Mouse (Mus musculus): ENCODE results near the gene Rab31. TPM values are rescaled to one million over a fixed set of nuclear protein-coding genes. Genes with fewer than 3 reads are reported as not detected.

Gene Rab31
- polyA plus RNA-seq, 1 experiment from 2014 or later, result 88.8 TPM

DNA sequence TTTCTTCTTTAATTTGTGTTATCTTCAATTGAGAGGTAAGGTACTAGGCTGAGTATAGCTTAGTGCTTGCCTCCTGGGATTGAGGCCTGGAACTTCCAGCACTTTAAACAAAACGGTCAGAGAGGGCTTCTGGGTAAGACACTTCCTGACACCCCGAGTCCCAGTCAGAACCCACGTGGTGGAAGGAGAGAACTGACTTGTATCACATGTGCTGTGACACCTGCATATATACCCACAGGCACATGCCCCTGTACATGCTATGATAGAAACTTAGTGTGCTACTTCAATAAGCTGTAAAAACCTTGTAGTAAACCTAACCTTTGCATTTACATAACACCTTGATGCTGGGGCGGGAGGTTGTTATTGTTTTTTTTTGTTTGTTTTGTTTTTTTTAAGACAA lies 25.9 kb upstream of the Rab31 start:
- WGBS, result 81% methylated on average over 4 of the region's 4 CpGs
- H3K9ac ChIP-seq (ENCODE audit: low read length), result no peak overlapping the region
- no peaks in the 10 kb centered on the region for H3K9me3 ChIP-seq (replicated peaks; ENCODE audit: control insufficient read depth, low read length)
- no peaks in the 10 kb centered on the region for H3K27me3 ChIP-seq (replicated peaks; ENCODE audit: control insufficient read depth, insufficient read depth, low read length)
- DNase-seq (ENCODE audit: low spot score) (no peak), ATAC-seq (no peak)
- no peak overlapping the region for H3K4me3 ChIP-seq (ENCODE audit: low read depth, low read length)
- peaks cover 6% of the 10 kb centered on the region; the same call in 1 of the 2 replicates for H3K36me3 ChIP-seq (ENCODE audit: control insufficient read depth, insufficient read depth, low read length)
- H3K4me2 ChIP-seq (ENCODE audit: low read length), result no peak overlapping the region
- H3K4me1 ChIP-seq (ENCODE audit: control insufficient read depth, insufficient read depth, low read length), result no peaks in the 10 kb centered on the region
- H3K27ac ChIP-seq (ENCODE audit: low read depth, low read length), result no peak overlapping the region

GRCm38 (mm10) chr17:65796056-65796455 lies 23.5 kb upstream of the Rab31 start:
- no peaks in the 10 kb centered on the region for H3K27me3 ChIP-seq (replicated peaks; ENCODE audit: control insufficient read depth, insufficient read depth, low read length)
- no peak overlapping the region for H3K4me2 ChIP-seq (ENCODE audit: low read length)
- ATAC-seq (no peak), DNase-seq (ENCODE audit: low spot score) (no peak)
- 78% methylated on average over 7 of the region's 7 CpGs for WGBS
- H3K4me1 ChIP-seq (ENCODE audit: control insufficient read depth, insufficient read depth, low read length), result no peaks in the 10 kb centered on the region
- no peaks in the 10 kb centered on the region for H3K9me3 ChIP-seq (replicated peaks; ENCODE audit: control insufficient read depth, low read length)
- no peak overlapping the region for H3K9ac ChIP-seq (ENCODE audit: low read length)
- H3K27ac ChIP-seq (ENCODE audit: low read depth, low read length), result peak overlapping the region; percentile 52; the same call in 1 of the 2 replicates
- peaks cover 6% of the 10 kb centered on the region; the same call in 1 of the 2 replicates for H3K36me3 ChIP-seq (ENCODE audit: control insufficient read depth, insufficient read depth, low read length)
- H3K4me3 ChIP-seq (ENCODE audit: low read depth, low read length), result no peak overlapping the region

- H3K4me3 ChIP-seq (ENCODE audit: low read depth, low read length), result no peak overlapping the region
- no peak overlapping the region for H3K27ac ChIP-seq (ENCODE audit: low read depth, low read length)
- no peak overlapping the region for H3K4me2 ChIP-seq (ENCODE audit: low read length)
- H3K9ac ChIP-seq (ENCODE audit: low read length), result no peak overlapping the region
- 92% methylated on average over 13 of the region's 13 CpGs for WGBS
- DNase-seq (ENCODE audit: low spot score), result no peak
- H3K36me3 ChIP-seq (ENCODE audit: control insufficient read depth, insufficient read depth, low read length), result peaks cover 6% of the 10 kb centered on the region; the same call in 1 of the 2 replicates
- H3K27me3 ChIP-seq (replicated peaks; ENCODE audit: control insufficient read depth, insufficient read depth, low read length), result no peaks in the 10 kb centered on the region
- no peaks in the 10 kb centered on the region for H3K4me1 ChIP-seq (ENCODE audit: control insufficient read depth, insufficient read depth, low read length)
- ATAC-seq, result no peak
- no peaks in the 10 kb centered on the region for H3K9me3 ChIP-seq (replicated peaks; ENCODE audit: control insufficient read depth, low read length)
Observed at GRCm38 (mm10) chr17:65794096-65794850, 21.7 kb upstream of the Rab31 start.

DNA sequence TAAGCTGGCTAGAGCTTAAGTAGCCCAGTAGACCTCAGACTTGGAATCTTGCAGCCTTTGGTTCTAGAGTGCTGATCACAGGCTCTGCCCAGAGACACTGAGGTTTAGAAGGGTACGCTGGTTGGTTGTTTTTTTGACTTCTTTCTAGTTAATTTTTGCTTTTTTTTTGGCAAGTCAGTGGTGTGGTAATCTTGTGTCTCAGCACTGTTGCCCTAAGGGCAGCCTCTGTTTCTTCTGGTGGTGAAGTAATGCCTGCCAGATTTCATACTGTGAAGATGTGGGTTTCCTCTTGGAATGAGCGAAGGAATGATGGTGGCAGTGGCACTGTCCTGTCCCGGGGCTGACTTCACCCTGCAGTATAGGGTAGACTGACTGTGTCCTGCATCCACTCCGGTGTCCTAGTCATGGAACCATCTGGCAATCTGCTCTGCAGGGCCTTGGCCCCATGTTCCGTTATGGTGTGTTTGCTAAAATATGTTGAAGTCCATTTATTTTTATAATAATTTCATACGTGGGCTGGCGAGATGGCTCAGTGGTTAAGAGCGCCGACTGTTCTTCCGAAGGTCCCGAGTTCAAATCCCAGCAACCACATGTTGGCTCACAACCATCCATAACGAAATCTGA lies 20.9 kb upstream of the Rab31 start:
- DNase-seq (ENCODE audit: low spot score) (no peak), ATAC-seq (no peak)
- Histone ChIP-seq H3K4me3 (ENCODE audit: low read depth, low read length) (no peak overlapping the region), H3K9ac (ENCODE audit: low read length) (no peak overlapping the region), H3K4me1 (ENCODE audit: control insufficient read depth, insufficient read depth, low read length) (no peaks in the 10 kb centered on the region), H3K36me3 (ENCODE audit: control insufficient read depth, insufficient read depth, low read length) (peaks cover 6% of the 10 kb centered on the region; the same call in 1 of the 2 replicates), H3K27me3 (replicated peaks; ENCODE audit: control insufficient read depth, insufficient read depth, low read length) (no peaks in the 10 kb centered on the region), H3K27ac (ENCODE audit: low read depth, low read length) (no peak overlapping the region), H3K9me3 (replicated peaks; ENCODE audit: control insufficient read depth, low read length) (no peaks in the 10 kb centered on the region), H3K4me2 (ENCODE audit: low read length) (no peak overlapping the region)
- 96% methylated on average over 12 of the region's 12 CpGs for WGBS

DNA sequence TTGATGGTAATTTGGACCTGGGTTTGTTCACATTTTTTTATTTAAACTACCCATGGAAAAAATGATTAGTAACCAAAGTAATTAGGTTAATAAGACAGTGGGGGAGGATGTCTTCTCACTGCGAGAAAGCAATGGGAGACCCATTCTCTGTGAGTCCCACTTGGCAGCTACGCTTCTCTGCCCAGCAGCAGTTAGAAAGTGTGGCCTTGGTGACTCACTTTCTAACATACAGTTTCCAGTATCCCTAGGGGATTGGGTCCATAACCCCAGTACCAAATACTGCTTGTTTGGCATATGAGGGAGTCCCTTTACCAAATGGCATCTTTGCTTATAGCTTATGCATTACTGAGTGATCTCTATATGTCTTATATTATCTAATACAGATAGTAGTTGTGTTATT lies 18.6 kb upstream of the Rab31 start:
- no peak overlapping the region for H3K4me2 ChIP-seq (ENCODE audit: low read length)
- no peak overlapping the region for H3K4me3 ChIP-seq (ENCODE audit: low read depth, low read length)
- H3K4me1 ChIP-seq (ENCODE audit: control insufficient read depth, insufficient read depth, low read length), result no peaks in the 10 kb centered on the region
- H3K27ac ChIP-seq (ENCODE audit: low read depth, low read length), result no peak overlapping the region
- H3K9me3 ChIP-seq (replicated peaks; ENCODE audit: control insufficient read depth, low read length), result no peaks in the 10 kb centered on the region
- WGBS, result 87% methylated on average over 2 of the region's 2 CpGs
- no peaks in the 10 kb centered on the region for H3K27me3 ChIP-seq (replicated peaks; ENCODE audit: control insufficient read depth, insufficient read depth, low read length)
- no peak overlapping the region for H3K9ac ChIP-seq (ENCODE audit: low read length)
- ATAC-seq (no peak), DNase-seq (ENCODE audit: low spot score) (no peak)
- H3K36me3 ChIP-seq (ENCODE audit: control insufficient read depth, insufficient read depth, low read length), result peaks cover 10% of the 10 kb centered on the region; the same call in 1 of the 2 replicates

- Histone ChIP-seq H3K4me3 (ENCODE audit: low read depth, low read length) (no peak overlapping the region), H3K4me1 (ENCODE audit: control insufficient read depth, insufficient read depth, low read length) (peaks cover 5% of the 10 kb centered on the region), H3K36me3 (ENCODE audit: control insufficient read depth, insufficient read depth, low read length) (peaks cover 5% of the 10 kb centered on the region; the same call in 1 of the 2 replicates), H3K9me3 (replicated peaks; ENCODE audit: control insufficient read depth, low read length) (no peaks in the 10 kb centered on the region), H3K27me3 (replicated peaks; ENCODE audit: control insufficient read depth, insufficient read depth, low read length) (no peaks in the 10 kb centered on the region), H3K9ac (ENCODE audit: low read length) (no peak overlapping the region), H3K4me2 (ENCODE audit: low read length) (no peak overlapping the region), H3K27ac (ENCODE audit: low read depth, low read length) (no peak overlapping the region)
- WGBS, result 92% methylated on average over 6 of the region's 6 CpGs
- ATAC-seq, result no peak
- no peak for DNase-seq (ENCODE audit: low spot score)
Observed at GRCm38 (mm10) chr17:65789576-65789975, 17.0 kb upstream of the Rab31 start.

- H3K4me1 ChIP-seq (ENCODE audit: control insufficient read depth, insufficient read depth, low read length), result peaks cover 8% of the 10 kb centered on the region
- DNase-seq (ENCODE audit: low spot score) (no peak), ATAC-seq (no peak)
- H3K27ac ChIP-seq (ENCODE audit: low read depth, low read length), result no peak overlapping the region
- no peaks in the 10 kb centered on the region for H3K9me3 ChIP-seq (replicated peaks; ENCODE audit: control insufficient read depth, low read length)
- H3K4me3 ChIP-seq (ENCODE audit: low read depth, low read length), result no peak overlapping the region
- no peak overlapping the region for H3K4me2 ChIP-seq (ENCODE audit: low read length)
- peaks cover 5% of the 10 kb centered on the region; the same call in 1 of the 2 replicates for H3K36me3 ChIP-seq (ENCODE audit: control insufficient read depth, insufficient read depth, low read length)
- H3K27me3 ChIP-seq (replicated peaks; ENCODE audit: control insufficient read depth, insufficient read depth, low read length), result no peaks in the 10 kb centered on the region
- WGBS, result 86% methylated on average over 12 of the region's 12 CpGs
- no peak overlapping the region for H3K9ac ChIP-seq (ENCODE audit: low read length)
Observed at GRCm38 (mm10) chr17:65788542-65789291, 16.2 kb upstream of the Rab31 start.

DNA sequence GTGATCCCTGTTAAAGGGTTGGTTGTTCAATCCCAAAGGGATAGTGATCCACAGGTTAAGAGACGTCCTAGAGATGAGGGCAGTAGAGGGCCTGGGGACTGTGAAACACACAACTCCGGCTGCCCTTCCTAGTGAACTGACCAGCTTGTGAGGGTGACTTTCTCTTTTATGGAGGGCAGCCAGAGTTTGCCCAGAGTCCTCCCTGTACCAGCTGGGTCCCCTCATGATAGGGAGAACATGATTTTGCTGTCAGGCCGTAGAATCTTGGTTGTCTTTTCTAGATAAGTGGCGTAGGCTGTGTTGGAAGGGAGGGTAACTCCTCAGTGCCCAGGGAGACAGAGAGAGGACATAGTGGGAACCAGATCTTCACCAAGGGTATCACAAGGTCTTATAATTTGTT lies 14.7 kb upstream of the Rab31 start:
- H3K4me2 ChIP-seq (ENCODE audit: low read length), result no peak overlapping the region
- peaks cover 8% of the 10 kb centered on the region for H3K4me1 ChIP-seq (ENCODE audit: control insufficient read depth, insufficient read depth, low read length)
- no peak overlapping the region for H3K9ac ChIP-seq (ENCODE audit: low read length)
- DNase-seq (ENCODE audit: low spot score), result no peak
- H3K36me3 ChIP-seq (ENCODE audit: control insufficient read depth, insufficient read depth, low read length), result peaks cover 5% of the 10 kb centered on the region; the same call in 1 of the 2 replicates
- H3K4me3 ChIP-seq (ENCODE audit: low read depth, low read length), result no peak overlapping the region
- no peak for ATAC-seq
- no peaks in the 10 kb centered on the region for H3K27me3 ChIP-seq (replicated peaks; ENCODE audit: control insufficient read depth, insufficient read depth, low read length)
- no peak overlapping the region; the same call in 1 of the 2 replicates for H3K27ac ChIP-seq (ENCODE audit: low read depth, low read length)
- 98% methylated on average over 4 of the region's 4 CpGs for WGBS
- H3K9me3 ChIP-seq (replicated peaks; ENCODE audit: control insufficient read depth, low read length), result no peaks in the 10 kb centered on the region
